Mouse (Mus musculus): ENCODE measurements at regions not wholly inside any gene's neighbourhood (a gene's known extent, or its start where the extent isn't known, plus 50 kb on each side); places are given as distances from the start of the nearest gene placed in this dataset.

GRCm38 (mm10) chr17:68120744-68121143, 116.8 kb upstream of the Arhgap28 start:
- TF ChIP-seq POLR2A (IDR thresholded peaks at IDR 0.05; ENCODE audit: low read depth, low read length) (no peak), CTCF (IDR thresholded peaks at IDR 0.05; ENCODE audit: extremely low read depth, insufficient read depth, insufficient read length, insufficient replicate concordance) (no peak)
